Mouse (Mus musculus): ENCODE data around the gene Npw.

Gene Npw

DNA sequence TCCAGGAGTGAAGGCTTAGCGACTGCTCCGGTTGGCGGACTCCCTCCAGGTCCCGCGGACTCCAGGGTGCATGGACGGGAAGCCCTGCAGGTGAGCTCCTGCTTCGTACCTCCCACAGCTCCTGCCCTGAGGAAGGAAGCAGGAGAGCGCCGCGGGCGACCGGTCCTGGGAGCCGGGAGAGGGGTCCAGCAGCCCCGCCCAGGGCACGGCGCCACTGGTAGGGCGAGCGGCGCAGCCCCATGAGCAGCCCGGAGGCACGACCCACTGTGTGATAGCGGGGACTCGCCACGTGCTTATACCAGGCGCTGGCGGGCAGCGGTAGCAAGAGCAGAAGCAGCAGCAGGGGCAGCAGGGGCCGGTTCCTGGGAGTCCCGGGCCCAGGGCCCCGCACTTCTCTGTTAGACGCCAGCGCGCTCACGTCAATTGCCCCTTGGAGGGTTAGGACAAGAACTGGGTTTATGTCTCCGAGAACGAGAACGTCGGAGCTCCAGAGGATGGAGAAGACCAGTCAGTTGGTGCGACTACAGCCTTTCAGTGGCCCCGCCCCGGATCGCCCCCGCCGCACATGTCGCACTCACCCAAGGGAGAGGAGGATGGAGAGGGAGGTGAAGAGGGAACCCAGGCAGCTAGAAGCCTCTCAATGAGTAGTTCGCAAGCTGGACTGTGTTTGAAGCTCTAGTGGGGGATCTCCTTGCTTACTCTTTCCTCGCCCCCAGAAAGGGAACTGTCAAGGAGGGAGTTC, at the start of gene Npw:
Gene Npw, minus strand, starts transcription at position 441 of the 742 bp plus-strand sequence.
- DNase-seq (ENCODE audit: low read depth, low spot score) = peak; percentile 24

DNA sequence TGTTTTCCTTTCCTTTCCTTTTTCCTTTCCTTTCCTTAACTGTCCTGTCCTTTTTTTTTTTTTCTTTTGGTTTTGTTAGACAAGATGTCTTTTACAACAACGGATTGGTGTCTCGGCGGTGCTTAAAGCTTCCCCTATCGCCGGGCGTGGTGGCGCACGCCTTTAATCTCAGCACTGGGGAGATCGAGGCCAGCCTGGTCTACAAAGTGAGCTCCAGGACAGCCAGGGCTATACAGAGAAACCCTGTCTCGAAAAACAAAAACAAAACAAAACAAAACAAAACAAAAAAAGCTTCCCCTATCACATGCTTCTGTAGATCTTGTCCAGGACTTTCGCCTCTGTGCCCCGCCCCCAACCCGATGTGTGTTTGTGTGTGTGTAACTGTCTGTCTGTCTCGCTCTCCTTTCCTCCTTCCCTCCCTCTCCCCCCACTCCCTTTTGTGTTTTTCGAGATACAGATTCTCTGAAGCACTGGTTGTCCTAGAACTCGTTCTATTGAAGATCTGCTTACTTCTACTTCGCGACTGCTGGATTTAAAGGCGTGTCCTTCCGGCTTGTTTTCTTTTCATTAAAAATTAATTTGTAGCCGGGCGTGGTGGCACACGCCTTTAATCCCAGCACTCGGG, 49.7 kb upstream of the Npw start:
- no peak for DNase-seq (ENCODE audit: low read depth, low spot score)

DNA sequence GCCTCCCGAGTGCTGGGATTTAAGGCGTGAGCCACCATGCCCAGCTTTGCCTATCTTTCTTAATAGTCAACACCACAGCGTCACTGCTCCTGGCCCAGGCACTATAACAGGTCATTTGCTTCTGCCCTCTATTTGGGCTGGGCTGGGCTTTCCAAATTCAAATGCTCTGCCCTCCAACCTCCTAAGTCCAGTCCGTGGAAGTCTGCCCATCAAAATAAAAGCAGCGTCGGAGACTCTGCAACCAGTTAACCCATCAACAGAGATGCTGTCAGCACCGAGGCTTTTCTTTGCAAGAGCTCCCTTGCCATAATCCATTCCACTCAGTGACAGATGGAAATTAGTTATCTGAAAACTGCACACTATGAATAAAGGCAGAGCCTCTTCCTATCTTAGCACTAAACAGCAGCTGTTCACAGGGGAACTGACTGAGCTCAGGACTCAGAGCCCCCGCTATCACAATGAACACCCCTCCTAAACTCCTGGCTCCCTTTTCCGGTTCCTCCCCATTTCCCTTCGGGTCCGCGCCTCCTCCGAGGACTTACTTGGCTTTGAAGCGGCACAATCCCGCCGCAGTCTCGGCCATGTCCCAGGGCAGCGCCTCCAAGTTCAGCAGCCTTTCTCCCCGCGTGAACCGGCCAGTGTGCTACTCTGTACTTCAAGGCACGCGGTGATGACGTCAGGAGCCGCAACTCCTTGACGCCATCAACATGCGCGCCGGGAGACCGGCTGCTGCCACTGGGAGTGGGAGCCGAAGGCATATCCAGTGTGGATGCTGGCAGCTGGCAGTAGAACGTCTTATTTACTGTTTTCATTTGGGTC, 48.9 kb upstream of the Npw start, which contains the start of gene Tbl3:
Gene Tbl3, minus strand, starts transcription at position 679 of the 819 bp plus-strand sequence.
- peak; percentile 95 for DNase-seq (ENCODE audit: low read depth, low spot score)

DNA sequence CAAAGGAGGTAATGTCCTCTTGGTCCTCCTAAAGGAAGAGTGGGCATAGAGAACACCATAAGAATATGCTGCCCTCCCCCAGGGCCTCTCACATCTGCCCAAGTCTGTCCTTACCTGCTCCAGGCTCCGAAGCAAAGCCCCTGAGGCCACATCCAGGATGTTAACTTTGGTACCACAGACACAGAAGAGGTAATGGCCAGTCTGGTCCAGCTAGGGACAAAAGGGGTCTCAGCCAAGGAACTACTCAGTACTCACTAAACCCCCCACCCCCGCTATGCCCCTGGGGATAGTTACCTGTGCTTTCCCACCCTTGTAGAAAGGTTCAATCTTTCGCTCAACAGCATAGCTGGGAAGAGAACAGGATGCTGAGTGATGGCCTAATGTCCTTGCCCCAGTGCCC, 47.6 kb upstream of the Npw start:
- no peak for DNase-seq (ENCODE audit: low read depth, low spot score)

DNA sequence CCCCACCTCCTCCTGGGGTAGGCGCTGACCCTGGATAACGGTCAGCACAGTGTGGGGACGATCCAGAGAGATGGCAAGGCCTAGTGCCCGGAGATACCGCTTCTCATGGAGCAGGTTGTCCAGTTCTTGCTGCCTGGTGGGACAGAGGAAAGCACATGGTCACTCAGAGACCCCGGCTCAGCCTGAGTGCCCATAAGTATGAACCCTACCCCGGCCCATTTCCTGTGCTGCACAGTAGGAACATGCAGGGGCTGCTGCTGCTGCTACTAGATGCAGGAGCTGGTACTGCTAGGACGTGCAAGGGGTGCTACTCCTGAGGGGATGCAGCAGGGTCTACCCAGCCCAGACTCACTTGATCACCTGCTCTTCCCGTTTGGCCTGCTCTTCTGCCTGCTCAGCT, 43.0 kb upstream of the Npw start:
- DNase-seq (ENCODE audit: low read depth, low spot score) = no peak

DNA sequence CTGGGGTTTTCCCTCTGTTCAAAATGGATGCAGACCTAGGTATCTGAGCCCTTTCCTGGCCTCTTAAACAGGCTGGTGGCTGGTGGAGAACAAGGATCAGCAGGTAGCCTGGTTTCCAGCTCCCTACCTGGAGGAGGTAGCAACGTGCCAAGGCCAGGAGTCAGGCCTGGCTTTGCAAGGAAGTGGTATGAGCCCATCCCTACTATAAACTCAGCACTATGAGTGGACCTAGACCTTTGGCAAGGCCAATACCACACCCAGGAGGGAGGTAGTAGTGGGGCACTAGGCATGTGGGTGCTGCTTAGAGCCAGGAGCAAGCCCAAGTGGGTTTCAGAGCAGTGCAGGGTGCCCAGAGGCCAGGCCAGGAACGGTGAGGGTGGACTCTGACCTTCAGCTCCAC, 41.2 kb upstream of the Npw start:
- no peak for DNase-seq (ENCODE audit: low read depth, low spot score)

DNA sequence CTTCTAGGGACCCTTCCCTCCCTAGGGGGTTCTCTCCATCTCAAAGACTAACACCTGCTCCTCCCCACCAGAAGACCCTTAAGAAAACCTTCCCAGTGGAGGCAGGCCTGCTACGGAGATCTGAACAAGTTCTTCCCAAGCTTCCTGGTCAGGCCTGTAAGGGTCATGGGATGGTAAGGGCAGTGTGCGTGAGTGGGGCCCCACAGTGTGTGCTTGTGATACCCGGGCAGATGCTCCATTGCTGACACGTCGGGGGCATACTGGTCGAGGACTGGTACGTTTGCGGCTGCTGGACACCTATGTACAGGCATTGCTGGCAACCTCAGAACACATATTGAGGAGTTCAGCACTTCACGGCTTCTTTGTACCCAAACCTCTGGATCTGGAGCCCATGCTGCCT, 40.5 kb upstream of the Npw start:
- no peak for DNase-seq (ENCODE audit: low read depth, low spot score)

DNA sequence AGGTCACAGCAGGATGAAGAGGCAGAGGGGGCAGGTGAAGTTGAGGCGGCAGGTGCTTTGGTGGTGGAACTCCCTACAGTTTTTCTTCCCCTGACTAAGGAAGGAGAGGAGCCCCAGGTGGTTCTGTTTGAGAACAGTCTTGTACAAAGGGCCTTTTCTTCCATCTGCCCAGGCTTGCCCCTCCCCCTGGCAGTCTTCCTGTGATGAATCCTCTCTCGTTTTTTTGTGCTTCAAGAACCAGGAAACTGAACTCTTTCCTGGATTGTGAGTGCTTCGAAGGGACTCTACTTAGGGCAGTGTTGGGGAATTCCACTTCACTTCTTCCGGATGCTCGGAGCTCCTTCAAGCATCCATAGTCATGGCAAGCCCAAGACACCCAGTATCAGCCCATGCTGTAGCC, 39.7 kb upstream of the Npw start:
- no peak for DNase-seq (ENCODE audit: low read depth, low spot score)

DNA sequence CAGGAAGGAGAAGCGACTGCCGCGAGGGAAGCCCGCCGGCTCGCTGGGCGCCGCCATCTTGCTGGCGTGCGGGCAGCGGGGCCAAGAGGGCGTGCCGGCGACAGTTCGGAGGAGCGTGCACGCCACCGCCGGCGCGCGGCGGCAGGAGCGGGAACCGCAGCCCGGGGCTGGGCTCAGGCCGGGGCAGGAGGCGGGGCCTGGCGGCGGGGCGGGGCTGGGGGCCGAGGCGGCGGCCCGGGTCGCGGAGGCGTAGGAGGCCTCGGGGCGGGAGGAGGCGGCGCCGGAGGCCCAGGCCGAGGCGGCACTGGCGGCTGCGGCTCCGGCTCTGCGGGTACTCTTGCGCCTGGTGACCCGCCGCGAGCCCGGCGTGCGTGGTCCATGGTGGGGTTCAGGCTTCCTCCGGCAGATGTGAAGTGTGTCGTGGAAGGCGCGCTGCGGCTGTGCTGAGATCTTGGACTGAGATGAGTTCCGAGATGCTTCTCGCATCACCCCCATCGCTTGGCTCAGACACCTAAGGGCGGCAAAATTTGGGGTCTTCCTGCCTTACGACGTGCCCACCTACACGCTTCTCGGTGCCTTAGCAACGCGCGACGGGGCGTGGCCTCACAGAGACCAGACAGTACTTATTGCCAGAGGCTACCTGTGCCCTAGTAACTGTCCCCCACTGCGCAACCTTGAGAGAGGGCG, 37.9 kb upstream of the Npw start, which contains the start of the genes Gfer and Noxo1:
Gene Gfer, minus strand, starts transcription at position 146 of the 687 bp plus-strand sequence.
Gene Noxo1, plus strand, starts transcription at position 224 of the 687 bp plus-strand sequence.
- peak; percentile 91 for DNase-seq (ENCODE audit: low read depth, low spot score)

DNA sequence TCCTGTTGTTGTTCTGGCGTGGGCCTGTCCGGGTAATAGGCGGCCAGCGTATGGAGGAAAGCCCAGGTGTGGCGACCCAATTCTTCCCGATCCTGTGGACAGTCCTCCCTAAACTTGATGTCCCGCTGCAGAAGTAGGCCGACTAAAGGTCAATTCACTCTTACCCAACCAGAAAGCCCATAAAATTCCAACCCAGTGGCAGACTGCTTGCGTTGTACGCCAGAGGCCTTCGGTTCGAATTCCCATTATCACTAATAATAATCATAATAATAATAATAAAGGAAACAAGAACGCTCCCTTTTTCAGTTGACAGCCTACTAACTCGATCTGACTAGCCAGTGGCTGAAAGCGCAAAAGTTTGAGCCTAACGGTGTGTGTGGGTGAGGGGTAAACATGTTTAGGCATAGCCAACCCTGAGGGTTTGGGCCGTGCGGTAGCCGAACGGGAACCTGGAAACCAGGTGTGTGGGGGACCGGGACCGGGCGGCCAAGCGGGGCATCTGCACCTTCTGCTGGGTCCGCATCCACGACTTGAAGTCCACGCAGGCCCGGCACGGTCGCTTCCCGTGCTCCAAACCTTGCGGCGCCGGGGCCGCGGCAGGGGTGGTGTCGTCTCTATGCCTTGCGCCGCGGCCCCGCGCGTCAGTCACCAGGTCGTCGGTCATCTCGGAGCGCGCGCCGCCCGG, 37.2 kb upstream of the Npw start:
- DNase-seq (ENCODE audit: low read depth, low spot score) = no peak

DNA sequence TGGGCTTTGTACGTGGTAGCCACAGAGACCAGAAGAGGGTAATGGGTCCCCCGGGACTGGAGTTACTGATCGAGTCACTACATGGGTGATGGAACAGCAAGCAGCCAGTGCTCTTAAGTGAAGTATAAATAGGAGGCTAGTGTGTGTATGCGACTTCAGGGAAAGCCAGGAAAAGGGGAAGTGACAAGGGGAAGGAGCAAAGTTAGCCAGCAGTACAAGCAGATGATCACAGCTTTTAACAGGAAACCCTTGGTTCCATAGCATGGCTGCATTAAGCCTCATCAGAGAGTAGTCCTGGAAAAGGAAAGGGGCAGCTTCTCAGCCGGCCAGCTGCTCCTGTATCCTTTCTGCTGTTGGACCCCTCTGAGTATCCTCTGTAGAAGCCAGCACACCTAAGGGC, 34.1 kb upstream of the Npw start:
- DNase-seq (ENCODE audit: low read depth, low spot score) = no peak

DNA sequence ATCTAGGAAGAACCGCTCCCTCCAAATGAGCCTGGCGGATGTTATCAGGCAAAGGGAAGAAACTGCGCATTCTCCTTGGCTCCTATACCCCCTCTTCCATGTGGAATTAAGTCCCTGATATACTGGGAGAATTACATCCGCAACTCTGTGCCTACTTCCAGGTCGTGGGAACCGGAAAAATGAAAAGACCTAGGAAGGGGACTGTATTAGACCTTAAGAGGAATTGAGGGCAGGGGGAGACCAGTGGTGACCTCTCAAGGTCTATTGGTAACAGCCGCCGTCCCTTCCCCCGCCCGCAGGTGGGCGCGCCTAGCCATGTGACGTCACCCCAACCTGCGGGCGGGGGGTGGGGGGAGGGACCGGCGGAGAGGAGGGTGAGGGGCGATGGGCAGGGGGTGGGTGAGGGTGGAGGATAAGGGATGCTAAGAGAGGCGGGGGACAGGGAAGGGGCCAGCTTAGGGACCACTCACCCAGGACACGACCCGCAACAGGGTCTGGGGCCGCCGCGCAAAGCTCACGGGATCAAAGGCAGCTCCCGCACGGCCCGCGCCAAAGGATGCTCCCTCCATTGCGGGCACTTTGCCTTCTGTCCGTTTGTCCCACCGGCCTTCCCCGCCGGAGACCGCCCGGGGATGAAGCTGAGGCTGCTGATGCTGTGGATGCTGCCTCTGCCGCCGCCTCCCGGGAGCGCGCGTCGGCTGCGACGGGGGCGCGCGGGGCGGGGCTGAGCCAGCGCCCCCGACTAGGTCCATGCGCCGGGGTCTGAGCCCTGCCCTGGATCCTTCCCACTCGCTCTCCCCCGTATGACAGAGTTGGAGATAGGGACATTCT, 31.2 kb upstream of the Npw start, which contains the start of gene Syngr3:
Gene Syngr3, minus strand, starts transcription at position 705 of the 831 bp plus-strand sequence.
- no peak for DNase-seq (ENCODE audit: low read depth, low spot score)

DNA sequence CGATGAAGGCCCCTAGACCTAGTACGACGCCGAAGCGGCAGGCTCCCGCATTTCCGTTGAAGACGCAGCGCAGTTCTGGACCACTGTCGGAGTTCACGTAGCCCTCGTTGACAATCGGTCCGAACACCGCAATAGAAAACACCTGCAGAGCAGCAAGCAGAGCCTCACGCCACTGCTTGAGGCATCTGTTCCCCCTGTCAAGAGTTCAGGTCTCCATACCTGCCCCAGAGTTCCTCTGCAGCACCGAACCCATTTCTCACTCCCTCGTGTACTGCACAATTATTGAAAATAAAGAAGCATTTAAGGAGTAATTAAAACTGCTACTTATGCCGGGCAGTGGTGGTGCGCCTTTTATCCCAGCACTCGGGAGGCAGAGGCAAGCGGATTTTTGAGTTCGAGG, 29.3 kb upstream of the Npw start:
- DNase-seq (ENCODE audit: low read depth, low spot score) = no peak

DNA sequence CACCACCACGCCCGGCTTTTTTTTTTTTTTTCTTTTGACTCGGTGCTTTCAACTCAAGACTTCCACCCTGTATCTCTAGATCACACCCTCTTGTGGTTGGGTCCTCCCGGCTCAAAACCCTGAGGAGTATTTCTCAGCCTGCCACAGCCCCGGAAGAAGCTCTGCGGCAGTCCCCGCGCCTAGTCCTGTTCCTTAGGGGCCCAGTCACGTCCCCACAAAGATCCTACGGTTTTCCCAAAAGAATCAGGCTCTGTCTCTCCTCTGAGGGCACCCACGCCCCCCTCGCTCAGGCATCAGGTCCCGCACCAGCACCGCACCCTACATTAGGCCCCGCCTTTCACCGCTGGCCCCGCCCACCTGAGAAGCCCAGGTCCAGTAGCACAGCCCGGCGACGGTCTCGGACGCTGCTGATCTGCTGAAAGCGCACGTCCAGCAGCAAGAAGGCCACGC, 28.9 kb upstream of the Npw start:
- peak; percentile 84 for DNase-seq (ENCODE audit: low read depth, low spot score)

DNA sequence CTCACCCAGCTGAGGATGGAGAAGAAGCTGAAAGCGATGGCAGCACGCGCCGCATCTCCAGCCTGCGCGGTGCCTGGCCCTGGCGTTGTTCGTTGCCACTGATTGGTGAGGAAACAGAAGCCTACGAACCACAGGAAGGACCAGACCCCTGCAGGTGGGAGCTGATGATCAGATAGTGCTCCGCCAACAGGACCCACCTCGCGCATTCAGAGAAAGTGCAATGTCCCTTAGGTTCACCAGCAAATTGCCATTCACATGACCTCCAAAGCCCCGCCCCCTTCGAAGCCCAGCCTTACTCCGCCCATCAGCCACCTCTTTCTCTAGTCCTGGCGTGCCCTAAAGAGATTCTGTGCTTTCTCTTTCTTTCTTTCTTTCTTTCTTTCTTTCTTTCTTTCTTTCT, 28.3 kb upstream of the Npw start:
- DNase-seq (ENCODE audit: low read depth, low spot score) = peak; percentile 66

DNA sequence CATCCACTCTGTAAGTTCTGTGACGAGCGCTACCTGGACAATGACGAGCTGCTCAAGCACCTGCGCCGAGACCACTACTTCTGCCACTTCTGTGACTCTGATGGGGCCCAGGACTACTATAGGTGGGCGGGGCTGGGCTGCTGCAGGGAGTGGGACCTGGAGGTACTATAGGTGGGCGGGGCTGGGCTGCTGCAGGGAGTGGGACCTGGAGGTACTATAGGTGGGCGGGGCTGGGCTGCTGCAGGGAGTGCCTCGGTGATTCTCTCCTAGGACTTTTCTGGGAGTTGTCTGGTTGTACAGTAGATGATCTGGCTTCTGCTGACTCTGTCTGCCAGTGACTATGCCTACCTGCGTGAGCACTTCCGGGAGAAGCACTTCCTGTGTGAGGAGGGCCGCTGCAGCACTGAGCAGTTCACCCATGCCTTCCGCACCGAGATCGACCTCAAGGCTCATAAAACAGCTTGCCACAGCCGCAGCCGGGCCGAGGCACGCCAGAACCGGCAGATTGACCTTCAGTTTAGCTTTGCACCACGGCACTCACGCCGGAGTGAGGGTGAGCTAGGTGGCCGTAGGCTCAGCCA, 19.3 kb upstream of the Npw start:
- DNase-seq (ENCODE audit: low read depth, low spot score) = no peak

DNA sequence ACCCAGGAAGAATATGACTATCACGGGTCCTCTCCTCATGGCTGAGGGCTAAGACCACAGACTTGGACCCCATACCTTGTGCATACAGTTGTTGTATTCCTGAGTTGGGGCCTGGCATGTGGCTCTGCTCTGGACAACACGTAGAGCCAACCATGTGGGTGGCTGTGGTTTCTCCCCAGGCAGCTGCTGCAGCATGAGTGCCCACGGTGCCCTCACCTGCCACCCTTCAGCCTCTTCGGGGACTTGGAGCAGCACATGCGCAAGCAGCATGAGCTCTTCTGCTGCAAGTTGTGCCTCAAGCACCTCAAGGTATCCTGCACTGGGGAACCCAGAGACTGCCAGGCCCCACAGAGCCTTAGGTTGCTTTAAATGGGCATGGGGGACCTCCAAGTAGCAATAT, 18.6 kb upstream of the Npw start:
- DNase-seq (ENCODE audit: low read depth, low spot score) = no peak

DNA sequence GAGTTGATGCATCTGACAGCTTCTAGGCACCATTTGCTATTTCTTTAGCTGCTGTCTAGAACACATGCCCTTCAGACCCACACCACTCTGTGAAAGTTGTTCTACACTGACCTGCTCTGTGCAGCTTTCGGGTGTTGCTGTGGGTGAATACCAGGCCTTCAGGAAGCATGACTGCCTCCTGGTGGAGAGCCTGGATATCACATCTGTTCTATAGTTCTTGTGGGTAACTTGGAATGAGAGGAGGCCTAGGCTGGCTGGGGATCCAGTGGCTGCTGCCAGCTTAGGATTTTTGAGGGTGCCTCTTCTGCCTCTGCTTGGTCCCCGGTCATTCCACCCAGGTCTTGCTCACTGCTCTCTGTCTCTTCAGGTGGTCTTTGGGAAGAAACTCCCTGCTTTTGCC, 17.9 kb upstream of the Npw start:
- peak; percentile 79 for DNase-seq (ENCODE audit: low read depth, low spot score)

DNA sequence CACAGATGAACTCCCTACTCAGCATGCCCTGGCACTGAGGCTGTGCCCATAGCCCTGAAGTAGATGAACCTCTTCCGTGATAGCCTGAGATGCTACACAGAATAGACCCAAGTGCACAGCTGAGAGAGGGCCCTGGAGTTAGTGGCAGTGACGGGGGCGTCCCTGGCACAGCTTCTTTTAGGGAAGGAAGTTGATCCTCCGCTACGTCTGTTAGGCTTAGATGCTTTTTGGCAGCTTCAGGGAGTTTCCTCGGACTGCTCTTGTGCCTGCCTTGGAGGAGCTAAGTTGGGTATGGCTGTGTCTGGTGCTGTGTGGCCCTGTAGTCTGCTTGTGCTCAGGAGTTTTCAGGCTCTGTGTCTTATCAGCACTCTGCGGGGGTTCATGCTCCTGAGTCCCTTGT, 16.0 kb upstream of the Npw start:
- DNase-seq (ENCODE audit: low read depth, low spot score) = no peak

DNA sequence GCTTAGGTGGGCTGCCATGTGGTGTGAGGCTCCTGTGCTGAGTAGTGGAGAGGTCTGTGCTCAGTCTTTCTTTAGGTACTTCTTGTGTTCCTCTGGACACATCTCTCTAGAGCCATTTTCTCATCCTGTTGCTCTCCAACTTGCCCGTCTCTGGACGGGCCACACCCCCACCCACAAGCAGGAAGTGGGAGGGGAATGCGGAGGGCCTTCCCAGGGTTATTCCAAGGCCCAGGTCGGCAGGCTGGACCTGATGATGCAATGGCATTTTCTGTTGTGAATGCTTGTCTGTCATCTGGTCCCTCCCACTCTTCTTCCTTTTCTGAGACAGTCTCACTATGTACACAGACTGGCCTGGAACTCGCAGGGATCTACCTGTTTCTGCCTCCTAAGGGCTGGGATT, 13.9 kb upstream of the Npw start:
- no peak for DNase-seq (ENCODE audit: low read depth, low spot score)
